Mouse (Mus musculus) yolk sac, embryonic 10.5 days (tissue): Measurements from ENCODE around the gene Rorc.

Experiments used
- DNase-seq: peaks from one replicate; pipeline ENCODE4 v3.0.0-alpha.2; 2017; ENCODE audit warnings: low spot score

The Rorc gene

GRCm38 (mm10) chr3:94377028-94377923 is 4.7 kb downstream of the Rorc start:
- no peak for DNase-seq

- no peak for DNase-seq
Observed at GRCm38 (mm10) chr3:94379831-94380510, 7.4 kb downstream of the Rorc start.

- DNase-seq, result no peak
Observed at GRCm38 (mm10) chr3:94382308-94382707, 9.7 kb downstream of the Rorc start.

- DNase-seq, result no peak
Observed at GRCm38 (mm10) chr3:94383476-94383875, 10.9 kb downstream of the Rorc start.

GRCm38 (mm10) chr3:94386671-94387070 is 14.1 kb downstream of the Rorc start:
- no peak for DNase-seq

- DNase-seq, result no peak
Observed at GRCm38 (mm10) chr3:94387391-94387790, 14.8 kb downstream of the Rorc start.

- DNase-seq, result no peak
Observed at GRCm38 (mm10) chr3:94388047-94388446, 15.5 kb downstream of the Rorc start.

- no peak for DNase-seq
Observed at GRCm38 (mm10) chr3:94389420-94389819, 16.8 kb downstream of the Rorc start.

GRCm38 (mm10) chr3:94391001-94391400 is 18.4 kb downstream of the Rorc start:
- DNase-seq, result no peak

GRCm38 (mm10) chr3:94392128-94392527 is 19.5 kb downstream of the Rorc start:
- no peak for DNase-seq

GRCm38 (mm10) chr3:94393049-94393448 is 20.5 kb downstream of the Rorc start:
- DNase-seq, result no peak

- no peak for DNase-seq
Observed at GRCm38 (mm10) chr3:94396336-94396735, 23.7 kb downstream of the Rorc start.

GRCm38 (mm10) chr3:94396851-94397250 is 24.3 kb downstream of the Rorc start:
- DNase-seq, result no peak

GRCm38 (mm10) chr3:94398217-94398616 is 25.6 kb downstream of the Rorc start, which contains the start of gene Lingo4:
Gene Lingo4, plus strand, starts transcription at chr3:94398517.
- no peak for DNase-seq

- no peak for DNase-seq
Observed at GRCm38 (mm10) chr3:94398943-94399481, 26.4 kb downstream of the Rorc start.

GRCm38 (mm10) chr3:94399663-94400310 is 27.2 kb downstream of the Rorc start:
- DNase-seq, result no peak

GRCm38 (mm10) chr3:94402451-94402850 is 29.9 kb downstream of the Rorc start:
- no peak for DNase-seq

GRCm38 (mm10) chr3:94404366-94405054 is 31.9 kb downstream of the Rorc start:
- no peak for DNase-seq

GRCm38 (mm10) chr3:94405561-94405960 is 33.0 kb downstream of the Rorc start:
- no peak for DNase-seq

- no peak for DNase-seq
Observed at GRCm38 (mm10) chr3:94412530-94412929, 39.9 kb downstream of the Rorc start.

- DNase-seq, result peak; percentile 95
Observed at GRCm38 (mm10) chr3:94413031-94413679, 40.6 kb downstream of the Rorc start, which contains the start of gene Tdrkh. Gene Tdrkh, plus strand, starts transcription at chr3:94413273.
